Mouse (Mus musculus): ENCODE measurements around the gene Col6a3. TPM values are rescaled to one million over a fixed set of nuclear protein-coding genes. Genes with fewer than 3 reads are reported as not detected.

Gene Col6a3
- polyA plus RNA-seq (2012; rRNA removed) (291 and 326 TPM in 2 replicates), polyA plus RNA-seq (2014; fragmentation: Nextera tagmentation; extraction: Ambion mirVana) (204 and 224 TPM in 2 replicates)

DNA sequence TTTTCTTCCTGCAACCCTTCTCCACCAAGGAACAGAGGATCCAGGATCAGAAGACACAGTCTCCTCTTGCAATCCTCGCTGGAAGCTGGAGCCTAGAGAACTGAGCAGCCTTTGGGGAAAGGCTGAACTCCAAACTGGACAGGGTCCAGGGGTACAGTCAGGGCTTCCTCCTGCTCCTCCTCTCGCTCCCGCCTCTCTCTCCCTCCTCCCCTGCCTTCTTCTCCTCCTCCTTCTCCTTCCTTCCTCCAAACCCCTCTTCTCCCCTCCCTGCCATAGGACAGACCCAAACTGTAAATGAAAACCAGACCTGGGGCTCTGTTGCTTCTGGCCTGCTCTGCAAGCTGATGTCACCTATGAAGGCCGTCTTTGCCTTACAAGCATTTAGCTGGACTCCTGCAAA lies at the start of gene Col6a3:
TSS of gene Col6a3 (minus strand) at position 136 of the 400 bp plus-strand sequence.
- H3K4me2 ChIP-seq (replicated peaks; ENCODE audit: low read depth, low read length, severe bottlenecking), result peak within 1 kb of the TSS; percentile 68
- WGBS, result 8% methylated on average over 4 of the region's 4 CpGs

DNA sequence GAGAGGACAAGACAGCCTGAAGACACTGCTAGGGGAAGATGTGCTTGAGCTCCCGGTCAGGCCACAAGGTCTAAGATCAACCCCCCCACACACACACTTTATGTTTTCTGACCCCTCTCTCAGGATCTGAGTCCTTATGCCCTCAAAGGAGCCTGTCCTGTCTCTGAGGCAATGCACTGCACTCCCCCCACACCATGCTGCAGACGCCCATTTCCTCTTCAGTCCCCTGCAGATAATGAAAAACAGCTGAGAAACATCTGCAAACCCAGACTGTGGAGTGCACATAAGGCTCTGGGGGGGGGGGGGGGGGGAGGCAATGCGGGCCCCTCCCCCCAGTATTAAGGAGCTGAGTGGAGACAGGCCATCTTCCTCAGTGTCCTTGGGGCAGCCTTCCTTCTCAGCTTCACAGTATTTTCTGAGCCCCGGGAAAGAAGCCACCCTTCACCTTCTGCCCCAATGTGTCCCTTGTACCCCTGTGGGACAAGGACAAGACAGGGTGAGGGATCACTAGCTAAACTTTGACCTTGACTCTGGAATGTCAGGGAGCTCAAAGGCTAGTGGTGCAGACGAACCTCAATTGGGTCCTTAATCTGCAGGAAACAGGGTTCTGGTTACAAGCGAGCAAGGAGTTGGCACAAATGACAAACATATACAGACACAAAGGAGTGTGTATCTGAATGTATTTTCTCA lies 42.1 kb upstream of the Col6a3 start:
- ATAC-seq (ENCODE audit: low FRiP score, low read depth) (peak; percentile 60; the same call in 1 of the 2 replicates), DNase-seq (ENCODE audit: low spot score) (peak; percentile 63)
- H3K27ac ChIP-seq (replicated peaks; ENCODE audit: low read depth, low read length), result no peak overlapping the region
- no peaks in the 10 kb centered on the region for H3K9me3 ChIP-seq (ENCODE audit: control insufficient read depth, low read length)
- 33% methylated on average over 5 of the region's 6 CpGs for WGBS
- no peaks in the 10 kb centered on the region for H3K27me3 ChIP-seq (ENCODE audit: control insufficient read depth, insufficient read depth, low read length)
- peaks cover 11% of the 10 kb centered on the region for H3K4me1 ChIP-seq (ENCODE audit: control insufficient read depth, insufficient read depth, low read length)
- H3K4me3 ChIP-seq (replicated peaks; ENCODE audit: low read length), result no peak overlapping the region
- no peak for TF ChIP-seq POLR2A (IDR thresholded peaks at IDR 0.05; ENCODE audit: borderline replicate concordance, extremely low read depth, insufficient read depth, insufficient read length)
- H3K36me3 ChIP-seq (ENCODE audit: control insufficient read depth, insufficient read depth, low read length), result no peaks in the 10 kb centered on the region
- no peak overlapping the region for H3K4me2 ChIP-seq (replicated peaks; ENCODE audit: low read depth, low read length, severe bottlenecking)
- H3K9ac ChIP-seq (ENCODE audit: low read depth, low read length, severe bottlenecking), result no peak overlapping the region

More for the DNA sequence above, at the start of gene Col6a3:
- Histone ChIP-seq H3K9me3 (ENCODE audit: control insufficient read depth, low read length) (no peaks in the 10 kb centered on the region), H3K27ac (replicated peaks; ENCODE audit: low read depth, low read length) (peak within 1 kb of the TSS; percentile 81), H3K4me1 (ENCODE audit: control insufficient read depth, insufficient read depth, low read length) (peaks cover 50% of the 10 kb centered on the region), H3K36me3 (ENCODE audit: control insufficient read depth, insufficient read depth, low read length) (no peaks in the 10 kb centered on the region), H3K27me3 (ENCODE audit: control insufficient read depth, insufficient read depth, low read length) (no peaks in the 10 kb centered on the region), H3K9ac (ENCODE audit: low read depth, low read length, severe bottlenecking) (peak within 1 kb of the TSS; percentile 57), H3K4me3 (replicated peaks; ENCODE audit: low read length) (peak within 1 kb of the TSS; percentile 48)
- ATAC-seq (ENCODE audit: low FRiP score, low read depth) (peak; percentile 90), DNase-seq (ENCODE audit: low spot score) (peak; percentile 88)
- peak; percentile 63; the same call in 1 of the 2 replicates for TF ChIP-seq POLR2A (IDR thresholded peaks at IDR 0.05; ENCODE audit: borderline replicate concordance, extremely low read depth, insufficient read depth, insufficient read length)

DNA sequence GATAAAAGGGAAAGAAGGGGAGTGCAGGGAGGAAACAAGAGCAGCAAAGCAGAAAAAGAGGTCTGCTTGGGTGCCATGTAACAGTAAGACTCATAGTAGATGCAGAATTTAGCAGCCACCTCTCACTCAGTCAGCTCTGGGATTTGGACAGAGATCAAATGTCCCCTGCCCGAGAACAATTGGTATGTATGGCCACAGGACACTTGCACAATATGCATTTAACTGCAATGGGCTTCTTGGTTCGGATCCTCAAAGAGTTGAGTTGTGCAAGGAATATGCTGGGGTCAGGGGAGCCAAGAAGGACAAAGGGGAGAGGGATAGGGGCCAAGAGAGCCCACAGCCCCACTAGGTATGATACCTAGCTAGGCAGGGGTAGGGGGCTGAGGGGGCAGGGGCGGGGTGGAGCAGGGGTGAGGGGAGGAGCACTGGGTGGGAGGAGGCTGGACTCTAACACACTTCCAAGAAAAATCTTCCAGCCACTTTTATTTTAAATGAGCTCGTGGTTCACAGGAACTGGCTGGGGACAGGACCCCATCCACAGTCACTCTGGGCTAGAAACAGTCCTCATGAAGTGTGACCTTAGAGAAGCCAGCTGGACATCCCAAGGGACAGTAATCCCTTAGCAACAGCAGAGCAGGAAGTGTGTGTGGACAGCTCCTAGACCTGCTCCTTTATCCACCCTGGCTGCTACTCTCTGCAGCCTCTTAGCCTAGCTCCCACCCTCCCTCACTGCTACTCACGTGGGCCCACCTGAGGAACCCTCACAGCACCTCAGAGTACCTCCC lies 32.9 kb upstream of the Col6a3 start:
- Histone ChIP-seq H3K27me3 (ENCODE audit: control insufficient read depth, insufficient read depth, low read length) (no peaks in the 10 kb centered on the region), H3K27ac (replicated peaks; ENCODE audit: low read depth, low read length) (no peak overlapping the region), H3K9ac (ENCODE audit: low read depth, low read length, severe bottlenecking) (no peak overlapping the region), H3K9me3 (ENCODE audit: control insufficient read depth, low read length) (0 out of 2 replicates have a peak, but pooled peaks cover 3% of the 10 kb centered on the region), H3K4me3 (replicated peaks; ENCODE audit: low read length) (no peak overlapping the region), H3K4me2 (replicated peaks; ENCODE audit: low read depth, low read length, severe bottlenecking) (no peak overlapping the region), H3K4me1 (ENCODE audit: control insufficient read depth, insufficient read depth, low read length) (no peaks in the 10 kb centered on the region), H3K36me3 (ENCODE audit: control insufficient read depth, insufficient read depth, low read length) (no peaks in the 10 kb centered on the region)
- no peak for TF ChIP-seq POLR2A (IDR thresholded peaks at IDR 0.05; ENCODE audit: borderline replicate concordance, extremely low read depth, insufficient read depth, insufficient read length)
- ATAC-seq (ENCODE audit: low FRiP score, low read depth) (no peak), DNase-seq (ENCODE audit: low spot score) (no peak)
- WGBS, result 62% methylated on average over 5 of the region's 5 CpGs

DNA sequence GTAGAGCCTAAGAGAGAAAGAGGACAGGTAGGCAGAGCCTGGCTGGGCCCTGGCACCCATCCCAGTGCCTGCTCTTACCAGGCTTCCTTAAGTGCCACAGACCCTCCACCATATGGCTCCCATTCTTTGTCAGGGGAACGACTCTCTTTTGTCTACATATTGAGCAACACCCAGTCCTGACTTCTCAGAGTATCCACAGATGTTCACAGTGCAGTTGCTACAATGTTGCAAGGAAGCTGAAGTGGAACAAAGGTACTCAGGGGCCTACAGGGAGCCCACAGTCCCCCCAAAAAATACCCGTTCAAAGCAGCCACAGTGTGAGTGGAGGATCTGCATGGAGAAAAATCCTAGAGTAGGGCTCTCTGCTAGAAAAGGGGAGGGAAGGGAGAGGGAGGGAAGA lies 32.2 kb upstream of the Col6a3 start:
- Histone ChIP-seq H3K9me3 (ENCODE audit: control insufficient read depth, low read length) (0 out of 2 replicates have a peak, but pooled peaks cover 3% of the 10 kb centered on the region), H3K4me1 (ENCODE audit: control insufficient read depth, insufficient read depth, low read length) (no peaks in the 10 kb centered on the region), H3K36me3 (ENCODE audit: control insufficient read depth, insufficient read depth, low read length) (no peaks in the 10 kb centered on the region), H3K9ac (ENCODE audit: low read depth, low read length, severe bottlenecking) (no peak overlapping the region), H3K4me3 (replicated peaks; ENCODE audit: low read length) (no peak overlapping the region), H3K27ac (replicated peaks; ENCODE audit: low read depth, low read length) (no peak overlapping the region), H3K4me2 (replicated peaks; ENCODE audit: low read depth, low read length, severe bottlenecking) (no peak overlapping the region), H3K27me3 (ENCODE audit: control insufficient read depth, insufficient read depth, low read length) (no peaks in the 10 kb centered on the region)
- no peak for ATAC-seq (ENCODE audit: low FRiP score, low read depth)
- TF ChIP-seq POLR2A (IDR thresholded peaks at IDR 0.05; ENCODE audit: borderline replicate concordance, extremely low read depth, insufficient read depth, insufficient read length), result no peak
- DNase-seq (ENCODE audit: low spot score), result no peak
- WGBS, result 33% methylated on average over 2 of the region's 2 CpGs

DNA sequence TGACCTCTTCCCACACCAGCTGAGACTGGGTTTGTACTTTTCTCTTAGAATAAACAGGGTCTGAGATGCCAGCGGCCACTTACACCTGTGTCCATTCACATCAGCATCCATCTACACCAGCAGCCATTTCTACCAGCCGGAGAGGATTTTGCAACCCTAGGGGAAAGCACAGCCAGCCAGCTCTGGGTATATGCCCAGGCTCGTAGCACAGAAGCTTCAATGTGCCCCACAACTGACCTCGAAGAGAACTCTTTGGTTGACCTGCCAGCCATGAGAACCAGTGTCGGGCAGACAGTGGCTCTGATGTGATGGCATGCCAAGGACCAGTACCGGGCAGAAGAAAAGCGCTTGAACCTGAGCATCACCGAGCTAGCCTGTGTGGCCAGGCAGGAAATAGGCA lies 31.6 kb upstream of the Col6a3 start:
- Histone ChIP-seq H3K9me3 (ENCODE audit: control insufficient read depth, low read length) (0 out of 2 replicates have a peak, but pooled peaks cover 3% of the 10 kb centered on the region), H3K4me1 (ENCODE audit: control insufficient read depth, insufficient read depth, low read length) (no peaks in the 10 kb centered on the region), H3K9ac (ENCODE audit: low read depth, low read length, severe bottlenecking) (no peak overlapping the region), H3K36me3 (ENCODE audit: control insufficient read depth, insufficient read depth, low read length) (no peaks in the 10 kb centered on the region), H3K27ac (replicated peaks; ENCODE audit: low read depth, low read length) (no peak overlapping the region), H3K4me3 (replicated peaks; ENCODE audit: low read length) (no peak overlapping the region), H3K27me3 (ENCODE audit: control insufficient read depth, insufficient read depth, low read length) (no peaks in the 10 kb centered on the region), H3K4me2 (replicated peaks; ENCODE audit: low read depth, low read length, severe bottlenecking) (no peak overlapping the region)
- no peak for DNase-seq (ENCODE audit: low spot score)
- WGBS, result 92% methylated on average over 8 of the region's 8 CpGs
- TF ChIP-seq POLR2A (IDR thresholded peaks at IDR 0.05; ENCODE audit: borderline replicate concordance, extremely low read depth, insufficient read depth, insufficient read length), result no peak
- ATAC-seq (ENCODE audit: low FRiP score, low read depth), result no peak

All from limb, embryonic 14.5 days (tissue).